Mouse (Mus musculus) erythroblast, embryonic 14.5 days (primary cell): Measurements from ENCODE around the gene Pkd1l2. TPM values are rescaled to one million over a fixed set of nuclear protein-coding genes. Genes with fewer than 3 reads are reported as not detected.
A peak's percentile ranks its signal among the peaks of the same experiment; 100 is the strongest.

ENCODE experiments used
- H3K27me3 ChIP-seq: 2 replicates; pipeline ENCODE4 v1.6.1; 2012; ENCODE audit warnings: inconsistent platforms; ENCODE audit not compliant: control insufficient read depth
- H3K36me3 ChIP-seq: 2 replicates; pipeline ENCODE4 v1.6.1; 2012; ENCODE audit warnings: mild to moderate bottlenecking, inconsistent platforms; ENCODE audit not compliant: control insufficient read depth
- H3K4me1 ChIP-seq: 2 replicates; pipeline ENCODE4 v1.6.1; 2012; ENCODE audit warnings: inconsistent platforms; ENCODE audit not compliant: control insufficient read depth
- H3K4me3 ChIP-seq: replicated peaks from 2 replicates; pipeline ENCODE3; 2012; ENCODE audit warnings: moderate library complexity, mild to moderate bottlenecking, inconsistent platforms
- H3K9me3 ChIP-seq: 2 replicates; pipeline ENCODE4 v1.6.1; 2012; ENCODE audit warnings: low read length, inconsistent platforms, mixed read lengths; ENCODE audit not compliant: control insufficient read depth
- GATA1 ChIP-seq: IDR thresholded peaks from 2 replicates; pipeline ENCODE4 v1.6.1; 2012; ENCODE audit warnings: low read length, inconsistent platforms, mixed read lengths
- TAL1 ChIP-seq: IDR thresholded peaks from 3 replicates; pipeline ENCODE4 v1.6.1; 2012; ENCODE audit warnings: low read length, inconsistent platforms, mixed read lengths
- polyA plus RNA-seq: library from polyadenylated mRNA; stranded (reverse); fragments of >175 nt; gene quantifications from 2 replicates; pipeline ENCODE4 v1.2.3, GENCODE M21; 2012

The Pkd1l2 gene
- polyA plus RNA-seq, 1 experiment, result not detected

GRCm38 (mm10) chr8:117027601-117028000, 54.6 kb downstream of the Pkd1l2 start:
- H3K9me3 ChIP-seq, result no peaks in the 10 kb centered on the region
- H3K4me3 ChIP-seq, result no peak overlapping the region
- no peaks in the 10 kb centered on the region for H3K36me3 ChIP-seq
- TF ChIP-seq GATA1 (no peak), TAL1 (no peak)
- H3K4me1 ChIP-seq, result no peaks in the 10 kb centered on the region
- H3K27me3 ChIP-seq, result no peaks in the 10 kb centered on the region

- Histone ChIP-seq H3K4me1 (no peaks in the 10 kb centered on the region), H3K36me3 (no peaks in the 10 kb centered on the region), H3K9me3 (no peaks in the 10 kb centered on the region), H3K27me3 (no peaks in the 10 kb centered on the region), H3K4me3 (no peak overlapping the region)
- TF ChIP-seq GATA1, result no peak
- TF ChIP-seq TAL1, result no peak
Measured at GRCm38 (mm10) chr8:117022297-117022993, 59.8 kb downstream of the Pkd1l2 start.

- TF ChIP-seq GATA1, result no peak
- no peak for TF ChIP-seq TAL1
- Histone ChIP-seq H3K27me3 (peaks cover 6% of the 10 kb centered on the region; the same call in 1 of the 2 replicates), H3K4me3 (no peak overlapping the region)
Measured at GRCm38 (mm10) chr8:117019323-117020275, 62.6 kb downstream of the Pkd1l2 start.

GRCm38 (mm10) chr8:117017896-117018295, 64.4 kb downstream of the Pkd1l2 start:
- Histone ChIP-seq H3K36me3 (no peaks in the 10 kb centered on the region), H3K9me3 (no peaks in the 10 kb centered on the region), H3K27me3 (peaks cover 6% of the 10 kb centered on the region; the same call in 1 of the 2 replicates), H3K4me3 (no peak overlapping the region), H3K4me1 (no peaks in the 10 kb centered on the region)
- TF ChIP-seq TAL1 (no peak), GATA1 (no peak)

More at GRCm38 (mm10) chr8:117019323-117020275, 62.6 kb downstream of the Pkd1l2 start:
- Histone ChIP-seq H3K9me3 (no peaks in the 10 kb centered on the region), H3K36me3 (no peaks in the 10 kb centered on the region), H3K4me1 (no peaks in the 10 kb centered on the region)

- Histone ChIP-seq H3K36me3 (no peaks in the 10 kb centered on the region), H3K9me3 (no peaks in the 10 kb centered on the region), H3K27me3 (peaks cover 6% of the 10 kb centered on the region; the same call in 1 of the 2 replicates), H3K4me3 (no peak overlapping the region), H3K4me1 (no peaks in the 10 kb centered on the region)
- no peak for TF ChIP-seq TAL1
- no peak for TF ChIP-seq GATA1
Measured at GRCm38 (mm10) chr8:117017006-117017405, 65.2 kb downstream of the Pkd1l2 start.

GRCm38 (mm10) chr8:117015670-117016069, 66.6 kb downstream of the Pkd1l2 start:
- Histone ChIP-seq H3K4me1 (no peaks in the 10 kb centered on the region), H3K27me3 (peaks cover 6% of the 10 kb centered on the region; the same call in 1 of the 2 replicates), H3K4me3 (no peak overlapping the region), H3K36me3 (no peaks in the 10 kb centered on the region), H3K9me3 (no peaks in the 10 kb centered on the region)
- TF ChIP-seq GATA1 (no peak), TAL1 (no peak)

- Histone ChIP-seq H3K27me3 (peaks cover 4% of the 10 kb centered on the region; the same call in 1 of the 2 replicates), H3K4me3 (no peak overlapping the region), H3K36me3 (no peaks in the 10 kb centered on the region), H3K9me3 (no peaks in the 10 kb centered on the region; the same call in 1 of the 2 replicates), H3K4me1 (no peaks in the 10 kb centered on the region)
- TF ChIP-seq TAL1 (no peak), GATA1 (no peak)
Measured at GRCm38 (mm10) chr8:117011366-117011765, 70.9 kb downstream of the Pkd1l2 start.

- peaks cover 3% of the 10 kb centered on the region; the same call in 1 of the 2 replicates for H3K27me3 ChIP-seq
- peak overlapping the region; percentile 75 for H3K4me3 ChIP-seq
- TF ChIP-seq TAL1 (no peak), GATA1 (no peak)
- no peaks in the 10 kb centered on the region; the same call in 1 of the 2 replicates for H3K36me3 ChIP-seq
- peaks cover 26% of the 10 kb centered on the region for H3K4me1 ChIP-seq
- H3K9me3 ChIP-seq, result no peaks in the 10 kb centered on the region
Measured at GRCm38 (mm10) chr8:116994016-116994716, 88.1 kb downstream of the Pkd1l2 start.
